Mouse (Mus musculus) mouse embryonic stem cell (cell line): ENCODE results near the gene Tsc2.

Source experiments
- in situ Hi-C, 2 experiments: fragments of 300-500 bp; cut with MboI; formaldehyde crosslinking; loops; 1 replicate in 1 of 2; 3 replicates in 1 of 2; pipeline ENCODE4 v1.14.3; 2019 to 2020; ENCODE audit warnings: low sequenced_read_pairs in 2 of 2, low pct_unique_long_range_greater_than_20kb in 1 of 2, mixed read lengths in 1 of 2; ENCODE audit not compliant: unreplicated experiment in 1 of 2

Tsc2 gene

GRCm38 (mm10) chr17:24649581-24650069, 17.2 kb upstream of the Tsc2 start:
- in situ Hi-C loops = no loop called here

- in situ Hi-C loops = no loop called here
These were observed 16.4 kb upstream of the Tsc2 start for GRCm38 (mm10) chr17:24648731-24649377.

- in situ Hi-C loops = no loop called here
These were observed 15.1 kb upstream of the Tsc2 start for GRCm38 (mm10) chr17:24647493-24647892.

GRCm38 (mm10) chr17:24646381-24646780, 14.0 kb upstream of the Tsc2 start:
- in situ Hi-C loops = no loop called here

GRCm38 (mm10) chr17:24645916-24646315, 13.5 kb upstream of the Tsc2 start:
- in situ Hi-C loops = no loop called here

GRCm38 (mm10) chr17:24644875-24645721, 12.7 kb upstream of the Tsc2 start:
- in situ Hi-C loops = no loop called here

GRCm38 (mm10) chr17:24644030-24644715, 11.7 kb upstream of the Tsc2 start:
- in situ Hi-C loops = no loop called here

GRCm38 (mm10) chr17:24642791-24643343, 10.4 kb upstream of the Tsc2 start:
- in situ Hi-C loops = no loop called here

GRCm38 (mm10) chr17:24641944-24642343, 9.5 kb upstream of the Tsc2 start:
- in situ Hi-C loops = no loop called here

GRCm38 (mm10) chr17:24640581-24640980, 8.2 kb upstream of the Tsc2 start:
- in situ Hi-C loops = no loop called here

- in situ Hi-C loops = no loop called here
These were observed 7.7 kb upstream of the Tsc2 start for GRCm38 (mm10) chr17:24640119-24640518.

- in situ Hi-C loops = no loop called here
These were observed 7.2 kb upstream of the Tsc2 start for GRCm38 (mm10) chr17:24639571-24639988.

- in situ Hi-C loops = no loop called here
These were observed 6.4 kb upstream of the Tsc2 start for GRCm38 (mm10) chr17:24638840-24639239.

- in situ Hi-C loops = no loop called here
These were observed 5.8 kb upstream of the Tsc2 start for GRCm38 (mm10) chr17:24638214-24638613.

- in situ Hi-C loops = no loop called here
These were observed 4.5 kb upstream of the Tsc2 start for GRCm38 (mm10) chr17:24636781-24637481.

GRCm38 (mm10) chr17:24635694-24636093, 3.3 kb upstream of the Tsc2 start:
- in situ Hi-C loops = no loop called here

GRCm38 (mm10) chr17:24635024-24635423, 2.6 kb upstream of the Tsc2 start:
- in situ Hi-C loops = no loop called here

GRCm38 (mm10) chr17:24633831-24634230, 1.4 kb upstream of the Tsc2 start:
- in situ Hi-C loops = no loop called here
